Mouse (Mus musculus): ENCODE data around the gene Ctnnbip1.
A peak's percentile ranks its signal among the peaks of the same experiment; 100 is the strongest.

Gene Ctnnbip1

DNA sequence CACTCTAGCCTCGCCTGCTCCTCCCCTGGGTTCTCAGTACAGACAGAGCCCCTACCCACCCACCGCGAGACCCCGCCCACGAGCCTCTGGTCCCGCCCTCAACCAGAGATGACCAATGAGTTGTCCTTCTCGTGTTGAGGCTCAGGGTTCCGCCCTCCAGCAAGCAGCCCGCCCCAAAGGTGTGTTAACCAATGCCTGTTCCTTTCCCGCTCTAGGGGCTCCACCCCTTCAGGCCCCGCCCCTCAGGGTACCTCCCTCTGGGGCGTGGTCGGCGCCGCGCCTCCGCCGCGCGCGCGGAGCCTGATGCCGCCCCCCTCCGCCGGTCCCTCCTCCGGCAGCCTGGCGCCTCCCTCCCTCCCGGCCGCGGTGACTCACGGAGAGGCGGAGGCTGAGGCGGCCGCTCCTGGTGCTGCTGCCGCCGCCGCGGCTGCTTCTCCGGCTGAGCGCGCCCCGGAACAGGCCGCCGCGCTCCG, at the start of gene Ctnnbip1:
Ctnnbip1 (plus strand) TSS at position 369 of the 473 bp plus-strand sequence.
- DNase-seq: peak; percentile 90 to 96

- DNase-seq: no peak
Measured at GRCm38 (mm10) chr4:149469557-149469956, 48.5 kb upstream of the Ctnnbip1 start.

GRCm38 (mm10) chr4:149475096-149475495, 42.9 kb upstream of the Ctnnbip1 start:
- no peak for DNase-seq

GRCm38 (mm10) chr4:149477078-149477477, 41.0 kb upstream of the Ctnnbip1 start, which contains the start of gene Tmem274:
Gene Tmem274 (plus strand): TSS chr4:149477378.
- DNase-seq: no peak

GRCm38 (mm10) chr4:149484566-149484965, 33.5 kb upstream of the Ctnnbip1 start:
- no peak for DNase-seq

DNA sequence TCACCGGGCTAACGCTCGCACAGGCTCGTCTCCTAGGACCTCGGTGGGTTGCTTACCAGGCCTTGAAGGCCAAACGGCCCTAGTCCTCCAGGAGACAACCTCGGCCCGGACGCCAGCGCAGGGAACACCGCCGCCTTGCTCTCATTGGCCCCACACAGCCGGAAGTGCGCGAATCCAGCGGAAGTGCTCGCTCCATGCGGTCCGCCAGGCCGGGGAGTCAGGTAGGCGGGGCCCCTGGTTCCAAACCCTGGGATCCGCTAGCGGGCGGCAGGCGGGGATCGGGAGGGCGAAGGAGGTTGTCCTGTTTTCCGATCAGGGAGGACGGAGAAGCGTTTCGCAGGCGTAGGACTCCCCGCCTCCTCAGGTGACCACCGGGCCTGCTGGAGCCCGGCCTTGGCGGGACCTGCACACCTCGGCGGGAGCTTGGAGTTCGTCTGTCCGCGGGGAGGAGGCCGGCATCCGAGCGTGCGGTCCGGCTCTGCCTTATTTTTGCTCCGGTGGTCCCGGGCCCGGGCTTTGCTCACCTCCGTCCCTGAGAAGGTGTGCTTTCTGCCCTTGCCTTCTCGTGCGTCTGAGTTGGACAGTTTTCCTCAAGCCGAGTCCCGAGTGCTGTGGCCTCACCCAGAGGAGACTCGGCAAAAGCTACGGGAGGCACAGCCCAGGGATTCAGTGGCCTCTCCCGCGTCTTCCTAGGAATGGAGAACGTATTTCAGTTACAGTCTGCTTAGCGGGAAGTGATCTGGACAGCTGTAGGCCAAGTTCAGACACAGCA, 32.8 kb upstream of the Ctnnbip1 start, which contains the start of the genes Nmnat1 and Lzic:
Nmnat1 (minus strand) TSS at position 150 of the 772 bp plus-strand sequence.
Lzic (plus strand) TSS at position 177 of the 772 bp plus-strand sequence.
- DNase-seq: peak; percentile 92 to 93

GRCm38 (mm10) chr4:149485825-149486206, 32.2 kb upstream of the Ctnnbip1 start:
- peak in 1 of 2 experiments; percentile 22 for DNase-seq

GRCm38 (mm10) chr4:149487729-149488128, 30.3 kb upstream of the Ctnnbip1 start:
- no peak for DNase-seq

- DNase-seq: no peak
Measured at GRCm38 (mm10) chr4:149489415-149490240, 28.4 kb upstream of the Ctnnbip1 start.

DNA sequence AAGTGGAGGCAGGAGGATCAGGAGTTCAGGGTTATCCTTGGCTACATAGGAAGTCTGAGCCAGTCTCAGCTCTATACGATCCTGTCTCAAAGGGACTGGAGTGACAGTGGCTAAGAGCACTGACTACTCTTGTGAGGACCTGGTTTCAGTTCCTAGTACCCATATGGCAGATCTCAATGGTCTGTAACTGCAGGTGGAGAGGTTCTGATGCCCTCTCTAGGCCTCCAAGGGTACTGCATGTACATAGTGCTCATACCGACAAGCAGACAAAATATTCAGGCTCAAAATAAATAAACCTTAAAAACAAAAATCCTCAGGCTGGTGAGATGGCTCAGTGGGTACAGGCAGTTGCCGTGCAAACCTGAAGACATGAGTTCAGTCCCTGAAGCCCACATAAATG, 26.9 kb upstream of the Ctnnbip1 start:
- DNase-seq: no peak

- DNase-seq: no peak
Measured at GRCm38 (mm10) chr4:149496612-149497011, 21.4 kb upstream of the Ctnnbip1 start.

DNA sequence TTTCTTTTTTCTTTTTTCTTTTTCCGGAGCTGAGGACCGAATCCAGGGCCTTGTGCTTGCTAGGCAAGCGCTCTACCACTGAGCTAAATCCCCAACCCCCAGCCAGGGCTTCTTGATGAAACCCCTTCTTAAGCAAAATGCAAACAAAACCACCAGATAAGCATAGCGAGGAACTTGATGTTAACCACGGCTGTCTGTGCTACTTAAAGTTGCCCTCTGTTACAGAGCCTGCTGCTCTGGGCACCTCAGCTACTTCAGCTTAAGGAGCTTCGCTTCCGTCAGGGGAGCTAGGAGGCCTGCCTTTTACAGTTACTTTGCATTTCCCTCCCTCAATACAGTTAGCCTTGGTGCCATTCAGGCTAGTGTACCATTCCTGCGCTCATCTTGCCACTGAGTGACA, 19.1 kb upstream of the Ctnnbip1 start:
- DNase-seq: no peak

DNA sequence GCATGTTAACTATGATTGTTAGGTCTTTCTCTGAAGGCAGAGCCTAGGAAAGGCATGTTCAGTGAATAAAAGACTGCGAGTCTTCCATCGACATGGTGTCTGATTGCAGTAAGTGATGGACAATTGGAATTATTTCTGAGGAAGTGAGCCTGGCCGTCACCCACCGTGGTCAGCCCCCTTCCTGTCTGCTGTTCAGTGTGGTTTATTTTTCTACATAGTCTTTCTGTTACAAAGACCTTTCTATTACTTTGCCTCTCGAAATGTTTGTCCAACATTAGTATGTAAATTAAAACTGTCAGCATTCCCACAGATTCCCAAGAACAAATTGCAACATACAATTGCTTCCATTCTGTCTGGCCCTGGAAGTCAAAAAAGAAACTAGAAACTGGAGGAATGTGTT, 18.2 kb upstream of the Ctnnbip1 start:
- DNase-seq: no peak

DNA sequence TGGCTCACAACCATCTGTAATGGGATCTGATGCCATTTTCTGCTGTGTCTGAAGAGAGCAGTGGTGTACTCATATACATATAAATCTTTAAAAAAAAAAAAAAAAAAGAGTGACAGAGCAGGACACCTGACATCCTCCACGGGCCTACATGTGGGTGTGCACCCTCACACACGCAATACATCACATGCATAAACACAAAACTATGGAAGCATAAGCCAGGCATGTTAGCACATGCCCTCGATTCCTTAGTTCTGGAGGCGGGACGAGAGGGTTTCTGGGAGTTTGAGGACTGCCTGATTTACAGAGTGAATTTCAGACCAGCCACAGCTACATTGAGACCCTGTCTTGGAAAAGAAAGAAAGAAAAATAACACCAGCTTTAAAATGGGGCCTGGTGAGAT, 13.7 kb upstream of the Ctnnbip1 start:
- no peak for DNase-seq

DNA sequence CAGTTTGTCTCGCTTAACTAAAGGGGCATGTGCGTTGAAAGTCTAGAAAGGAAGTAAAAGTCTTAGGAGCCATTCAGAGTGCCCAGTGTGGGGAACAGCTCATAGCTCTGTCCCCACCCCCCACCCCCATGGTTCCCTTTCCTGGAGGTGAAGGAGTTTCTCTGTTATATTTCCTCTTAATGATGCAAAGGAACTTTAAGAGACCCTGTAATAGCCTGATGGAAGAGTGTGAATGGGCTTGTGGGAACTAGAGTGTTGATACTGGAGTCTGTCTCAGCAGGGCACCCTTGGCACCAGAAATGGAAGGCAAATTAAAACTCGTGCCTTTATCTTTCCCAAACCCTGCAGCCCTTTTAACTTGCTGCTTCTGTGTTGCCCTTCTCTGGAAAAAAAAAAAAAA, 13.2 kb upstream of the Ctnnbip1 start:
- DNase-seq: no peak

GRCm38 (mm10) chr4:149505261-149505967, 12.6 kb upstream of the Ctnnbip1 start:
- DNase-seq: no peak

DNA sequence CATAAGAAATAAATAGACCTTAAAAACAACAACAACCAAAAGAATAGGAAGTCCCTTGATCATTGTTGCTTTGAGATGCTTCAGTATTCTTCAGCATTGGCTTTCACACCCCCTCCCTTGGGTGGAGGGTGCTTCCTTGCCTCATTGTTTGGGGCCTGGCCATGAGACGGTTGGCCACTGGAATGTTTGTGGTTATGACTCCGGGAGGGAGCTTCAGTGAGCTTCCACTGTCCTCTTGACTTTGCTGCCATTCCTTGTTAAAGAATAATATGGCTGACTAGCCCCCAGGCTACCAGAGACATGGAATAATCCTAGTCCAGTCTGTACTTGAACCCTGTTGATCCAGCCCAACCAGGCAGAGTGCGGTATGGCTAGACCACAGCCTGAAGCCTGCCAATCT, 11.1 kb upstream of the Ctnnbip1 start:
- no peak for DNase-seq

- no peak for DNase-seq
Measured at GRCm38 (mm10) chr4:149511221-149511646, 6.8 kb upstream of the Ctnnbip1 start.

DNA sequence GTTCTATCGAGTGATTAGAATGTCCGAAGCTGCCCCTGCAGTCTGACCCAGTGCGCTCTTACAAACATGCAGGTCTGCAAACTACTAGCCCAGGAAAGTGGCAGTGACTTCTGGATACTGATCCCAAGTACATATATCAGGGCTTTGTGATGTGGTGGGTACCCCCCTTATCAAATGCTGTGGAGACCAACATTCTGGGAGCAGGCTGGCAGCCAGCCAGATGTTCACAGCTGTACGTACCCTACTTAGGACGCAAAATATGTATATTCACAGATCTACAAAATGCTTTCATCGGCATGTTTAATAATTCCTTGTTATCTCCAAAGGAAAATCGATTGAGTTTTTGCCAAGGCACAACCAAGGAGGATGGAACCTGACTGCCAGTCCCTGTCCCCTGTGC, 6.0 kb upstream of the Ctnnbip1 start:
- no peak for DNase-seq

GRCm38 (mm10) chr4:149515706-149516105, 2.3 kb upstream of the Ctnnbip1 start:
- no peak for DNase-seq

DNA sequence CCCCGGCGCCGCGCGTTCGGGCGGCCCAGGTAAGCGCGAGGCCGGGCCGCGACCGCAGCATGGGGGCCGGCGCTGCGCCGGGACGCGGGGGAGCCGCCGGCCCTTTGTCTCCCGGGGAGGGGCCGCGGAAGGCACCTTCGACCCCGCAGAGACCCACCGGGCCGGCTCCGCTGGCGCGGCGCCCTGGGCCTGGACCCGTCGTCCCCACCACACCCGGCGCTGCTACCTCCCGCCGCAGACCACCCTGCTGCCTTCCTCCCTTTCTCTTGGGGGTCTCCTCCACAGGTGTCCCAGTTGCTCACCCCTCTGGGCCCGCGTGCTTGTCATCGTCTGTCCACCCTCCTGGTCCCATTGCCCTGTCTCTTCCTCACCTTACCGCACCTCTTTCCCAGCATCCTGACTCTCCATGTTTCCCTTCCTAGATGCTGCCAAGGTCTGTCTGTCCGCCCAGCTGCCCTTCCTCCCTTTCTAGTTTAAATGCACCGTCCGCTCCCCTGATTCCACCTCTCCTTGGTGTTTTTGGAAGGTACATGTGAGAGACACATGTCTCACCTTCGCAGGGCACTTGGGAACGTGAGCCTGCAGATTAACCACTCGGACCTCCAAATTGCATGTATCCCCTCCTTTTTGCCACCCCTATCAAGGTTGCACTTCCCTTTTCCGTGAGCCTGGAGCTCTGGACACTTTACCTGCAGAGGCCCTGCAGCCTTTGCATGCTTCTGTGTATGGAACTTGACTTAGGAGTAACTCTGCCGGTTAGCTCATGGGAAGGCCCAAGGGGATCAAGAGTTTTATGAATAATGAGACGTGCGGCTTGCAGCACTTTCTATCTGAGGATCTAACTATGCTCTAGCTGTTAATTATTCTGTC, 550 bp downstream of the Ctnnbip1 start:
- peak; percentile 18 to 38 for DNase-seq

GRCm38 (mm10) chr4:149521258-149521657, 3.2 kb downstream of the Ctnnbip1 start:
- DNase-seq: no peak

All from cerebellum, postnatal 36 days (tissue).